Mouse (Mus musculus): ENCODE measurements at regions not wholly inside any gene's neighbourhood (a gene's known extent, or its start where the extent isn't known, plus 50 kb on each side); places are given as distances from the start of the nearest gene placed in this dataset.

DNA sequence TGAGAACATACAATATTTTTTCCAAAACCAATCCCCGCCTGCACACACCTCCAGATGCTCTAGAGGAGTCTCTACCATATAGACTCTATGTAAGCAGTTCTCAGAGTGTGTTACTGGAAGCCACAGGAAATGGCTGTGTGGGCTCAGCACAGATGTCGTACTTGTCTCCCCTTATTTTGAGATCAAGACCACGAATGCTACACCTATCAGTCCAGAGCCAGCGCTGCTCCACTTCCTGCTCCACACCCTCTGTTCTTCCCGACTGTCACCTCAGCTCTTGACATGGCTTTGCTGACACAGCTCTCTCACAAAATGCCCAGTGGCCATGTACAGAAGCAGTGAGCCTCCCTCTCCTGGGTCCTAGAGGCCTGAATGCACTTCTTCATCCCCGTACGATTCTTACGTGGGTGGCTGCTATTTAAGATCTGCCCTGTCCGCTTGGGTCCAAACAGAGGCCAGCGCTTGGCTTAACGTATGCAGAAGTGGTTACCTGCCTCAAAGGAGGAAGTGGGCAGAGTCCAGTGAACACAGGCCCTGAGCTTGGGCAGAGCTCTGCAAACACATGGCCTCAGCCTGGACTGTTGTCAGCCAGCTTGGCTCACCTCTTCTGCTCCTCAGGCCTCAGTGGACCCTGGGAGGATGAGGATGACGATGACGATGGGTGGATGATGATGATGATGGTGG lies 80.5 kb upstream of the Msx2 start:
- DNase-seq: no peak

DNA sequence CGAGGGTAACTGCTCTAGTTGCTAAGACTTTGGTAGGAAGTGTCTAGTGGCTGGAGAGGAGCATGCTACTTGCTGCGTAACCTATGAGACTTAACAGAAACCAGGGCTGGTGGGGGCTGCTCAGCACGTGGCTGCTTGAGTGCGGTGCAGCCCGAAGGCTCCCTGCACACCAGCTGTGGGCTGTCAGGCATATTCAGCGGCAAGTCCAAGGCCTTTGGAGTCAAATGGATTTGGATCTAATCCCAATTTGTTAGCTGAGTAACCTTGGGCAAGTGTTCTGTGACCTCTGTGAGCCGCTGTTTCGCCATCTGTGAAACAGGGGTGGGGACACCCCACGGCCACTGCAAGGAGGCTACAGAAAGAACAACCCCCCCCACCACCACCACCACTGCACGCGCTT lies 75.5 kb upstream of the Msx2 start:
- DNase-seq: no peak

DNA sequence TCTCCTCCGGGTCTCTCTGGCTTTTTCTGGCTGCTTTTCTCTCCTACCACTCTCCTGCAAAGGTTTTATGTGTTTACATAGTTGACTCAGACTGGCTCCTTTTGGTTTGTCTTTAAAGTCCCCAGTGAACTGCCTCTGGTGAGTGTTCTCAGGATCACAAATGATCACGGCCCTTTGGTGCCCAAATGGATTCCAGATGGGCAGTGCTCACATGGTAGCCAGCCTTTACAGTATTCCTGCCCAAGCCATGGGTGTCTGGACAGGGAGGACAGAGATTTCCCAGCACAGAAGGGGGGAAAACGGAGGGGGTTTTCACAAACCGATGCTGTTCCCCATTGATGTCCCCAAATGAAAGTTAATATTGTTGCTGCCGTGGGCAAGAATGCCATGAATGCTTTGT lies 70.4 kb upstream of the Msx2 start:
- no peak for DNase-seq

DNA sequence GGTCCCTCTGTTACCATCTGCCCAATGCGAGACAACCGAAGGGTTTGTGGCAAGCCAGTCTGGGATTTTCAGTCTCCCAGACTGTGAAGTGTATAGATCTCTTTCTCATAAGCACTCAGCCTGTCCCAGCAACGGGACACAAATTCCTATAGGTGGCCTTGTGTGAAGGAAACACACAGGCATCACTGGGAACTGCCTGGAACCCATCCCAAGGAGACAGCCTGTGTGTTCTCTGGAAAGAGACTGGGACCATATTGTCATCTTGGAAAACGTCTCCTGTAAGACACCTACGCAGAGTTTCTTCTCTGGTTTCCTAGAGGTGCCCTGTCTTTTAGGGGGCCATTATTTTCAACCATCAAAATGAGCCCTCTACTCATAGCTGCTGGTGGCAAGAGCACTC lies 66.9 kb upstream of the Msx2 start:
- DNase-seq: peak; percentile 6

DNA sequence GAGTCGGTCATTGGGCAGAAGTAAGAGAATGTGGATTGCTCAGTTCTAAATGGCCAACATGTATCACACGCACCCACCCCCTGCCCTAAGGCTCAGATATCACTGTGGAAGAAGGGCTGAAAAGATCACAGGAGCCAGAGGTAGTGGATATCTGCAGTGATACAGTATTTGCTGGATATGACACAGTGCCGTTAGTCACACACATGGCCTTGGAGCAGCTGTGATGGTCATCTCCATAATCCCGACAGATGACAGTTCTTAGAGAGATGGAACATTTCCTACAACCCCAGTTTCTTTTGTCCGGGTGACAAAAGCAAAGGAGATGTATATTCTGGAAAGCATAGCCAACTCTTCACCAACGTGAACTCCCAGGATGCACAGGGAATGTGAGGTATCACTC lies 65.1 kb upstream of the Msx2 start:
- DNase-seq: no peak

DNA sequence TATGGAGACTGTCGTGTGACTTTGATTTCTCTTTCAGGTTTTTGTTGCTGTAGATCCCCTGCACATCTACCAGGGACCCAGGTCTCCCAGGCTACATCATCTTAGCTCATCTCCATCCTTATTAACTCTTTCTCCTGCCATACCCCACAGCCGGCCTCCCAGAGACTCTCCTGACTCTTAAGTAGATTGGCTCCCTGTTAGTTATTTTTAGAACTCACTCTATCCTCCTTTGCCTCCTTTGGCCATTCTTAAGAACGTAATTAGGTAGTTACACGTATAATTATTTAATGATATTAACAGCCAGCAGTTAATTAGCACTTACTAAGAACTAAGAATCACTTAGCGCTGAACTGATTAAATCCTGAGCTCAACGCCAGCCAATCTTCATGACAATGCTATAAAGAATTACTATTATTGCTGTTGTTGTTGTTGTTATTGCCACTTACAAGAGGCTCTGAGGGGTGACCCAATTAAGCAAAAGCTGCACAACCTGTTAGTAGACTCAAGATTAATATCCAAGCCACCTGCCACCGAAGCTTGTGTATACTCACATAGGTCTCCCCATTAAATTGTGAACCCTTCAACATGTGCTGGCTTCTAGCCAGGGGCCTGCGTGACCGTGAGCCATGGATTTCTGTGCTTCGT lies 63.0 kb upstream of the Msx2 start:
- no peak for DNase-seq

DNA sequence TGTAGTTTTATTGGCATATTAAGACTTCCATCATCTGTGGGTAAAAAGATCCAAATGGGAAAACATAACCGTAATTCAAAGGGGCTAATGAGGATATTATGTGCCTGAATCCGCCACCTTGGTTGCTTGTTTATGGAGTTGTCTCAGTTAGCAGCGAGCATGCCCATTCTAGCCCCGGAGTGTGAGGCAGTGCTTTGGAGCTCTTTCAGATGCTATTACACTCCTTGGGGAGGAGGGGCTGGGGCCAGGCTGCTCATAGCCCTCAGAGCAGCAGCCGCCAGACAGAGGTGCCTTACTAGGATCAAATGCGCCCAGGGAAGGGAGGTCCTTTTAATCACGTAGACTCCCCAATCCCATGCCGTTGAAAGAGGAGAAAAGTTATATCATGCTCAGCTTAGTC lies 60.9 kb upstream of the Msx2 start:
- no peak for DNase-seq

DNA sequence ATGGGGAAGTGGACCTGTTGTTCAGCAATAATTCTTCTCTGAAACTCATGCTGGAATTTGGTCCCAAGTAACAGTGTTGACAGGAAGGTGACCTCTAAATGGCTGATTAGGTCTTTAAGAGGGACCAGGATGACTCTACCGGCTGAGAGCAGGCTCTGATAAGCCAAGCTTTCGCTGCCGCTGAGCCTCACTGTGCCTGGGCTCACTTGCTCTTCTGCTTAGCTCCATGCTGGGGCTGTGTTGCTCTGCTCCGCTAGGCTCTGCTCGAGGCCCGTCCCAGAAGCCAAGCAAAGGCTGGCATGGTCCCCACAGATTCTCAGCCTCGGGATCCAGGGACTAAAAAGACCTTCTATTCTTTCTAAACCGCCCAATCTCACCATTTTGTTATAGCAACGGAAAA lies 54.0 kb upstream of the Msx2 start:
- no peak for DNase-seq

DNA sequence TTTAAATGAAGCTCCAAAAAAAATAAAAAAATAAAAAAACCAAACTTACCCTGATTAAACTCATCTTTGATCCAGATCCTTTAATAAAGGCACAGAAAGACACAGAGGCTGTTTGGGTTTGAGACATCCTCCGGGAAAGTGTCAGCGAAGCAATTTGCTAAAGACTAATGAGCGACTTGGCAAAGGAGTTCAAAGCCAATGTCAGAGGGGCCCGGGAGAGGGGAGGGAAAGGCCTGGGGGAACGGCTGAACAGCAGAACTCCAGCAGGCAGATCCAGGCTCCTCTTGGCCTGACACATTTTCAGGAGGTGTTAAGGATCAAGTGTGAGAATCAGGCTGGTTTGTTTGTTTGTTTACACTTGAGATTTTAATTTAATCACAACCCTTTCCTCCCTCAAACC lies 49.9 kb upstream of the Msx2 start:
- no peak for DNase-seq

Data from right cerebral cortex, postnatal 25 days (tissue).